Mouse (Mus musculus): ENCODE data around the gene Unc5a. TPM values are rescaled to one million over a fixed set of nuclear protein-coding genes. Genes with fewer than 3 reads are reported as not detected.

Gene Unc5a
- polyA plus RNA-seq, 1 experiment = 0.05 TPM

DNA sequence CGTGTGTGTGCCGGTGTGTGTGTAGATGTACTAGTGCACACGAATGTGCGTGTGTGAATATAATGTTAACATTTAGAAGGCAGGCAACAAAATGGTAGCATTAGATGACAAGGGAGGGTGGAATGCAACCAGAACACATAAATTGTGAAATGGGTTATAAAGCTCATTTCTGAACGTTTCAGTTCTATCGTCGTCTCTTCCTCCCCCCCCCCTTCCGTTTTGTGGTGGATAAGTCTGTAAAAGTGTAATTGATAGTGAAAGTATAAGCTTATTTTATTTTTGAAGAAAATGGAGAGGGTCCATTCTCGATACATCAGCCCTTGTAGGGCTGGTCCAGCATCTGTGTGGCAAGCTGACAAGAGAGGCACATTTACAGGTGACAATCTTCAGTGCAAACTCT, 69.5 kb downstream of the Unc5a start:
- H3K79me2 ChIP-seq (ENCODE audit: control insufficient read depth, insufficient read depth) = no peaks in the 10 kb centered on the region
- H3K4me2 ChIP-seq (ENCODE audit: low read depth) = no peak overlapping the region
- H3K36me3 ChIP-seq (ENCODE audit: control insufficient read depth, insufficient read depth) = no peaks in the 10 kb centered on the region
- H3K4me3 ChIP-seq = no peak overlapping the region
- H3ac ChIP-seq (ENCODE audit: control insufficient read depth, insufficient read length) = no peak overlapping the region
- peaks cover 14% of the 10 kb centered on the region for H3K27me3 ChIP-seq (ENCODE audit: control insufficient read depth, insufficient read depth, insufficient read length)
- TF ChIP-seq MAX (IDR thresholded peaks at IDR 0.05; ENCODE audit: low read depth) (no peak), TCF3 (IDR thresholded peaks at IDR 0.05; ENCODE audit: insufficient read length, low read depth) (no peak), REST (IDR thresholded peaks at IDR 0.05; ENCODE audit: insufficient read depth, insufficient read length) (no peak), USF1 (IDR thresholded peaks at IDR 0.05; ENCODE audit: low read depth) (no peak), POLR2A (IDR thresholded peaks at IDR 0.05; ENCODE audit: insufficient read length, low read depth) (no peak), CEBPB (IDR thresholded peaks at IDR 0.05; ENCODE audit: insufficient read depth, poor library complexity, severe bottlenecking) (no peak), MYOD1 (IDR thresholded peaks at IDR 0.05; ENCODE audit: control insufficient read depth in 1 of 3, insufficient read length in 2 of 3, low read depth in 2 of 3) (no peak), POLR2AphosphoS2 (IDR thresholded peaks at IDR 0.05; ENCODE audit: insufficient read length, low read depth) (no peak), SRF (IDR thresholded peaks at IDR 0.05; ENCODE audit: control insufficient read depth, insufficient read length, low read depth) (no peak), MYOG (IDR thresholded peaks at IDR 0.05; ENCODE audit: control insufficient read depth in 1 of 3, insufficient read depth in 1 of 3, insufficient read length in 2 of 3, low read depth in 2 of 3) (no peak), TCF12 (IDR thresholded peaks at IDR 0.05; ENCODE audit: insufficient read depth, poor library complexity, severe bottlenecking) (no peak), E2F4 (IDR thresholded peaks at IDR 0.05; ENCODE audit: insufficient read depth) (no peak)

DNA sequence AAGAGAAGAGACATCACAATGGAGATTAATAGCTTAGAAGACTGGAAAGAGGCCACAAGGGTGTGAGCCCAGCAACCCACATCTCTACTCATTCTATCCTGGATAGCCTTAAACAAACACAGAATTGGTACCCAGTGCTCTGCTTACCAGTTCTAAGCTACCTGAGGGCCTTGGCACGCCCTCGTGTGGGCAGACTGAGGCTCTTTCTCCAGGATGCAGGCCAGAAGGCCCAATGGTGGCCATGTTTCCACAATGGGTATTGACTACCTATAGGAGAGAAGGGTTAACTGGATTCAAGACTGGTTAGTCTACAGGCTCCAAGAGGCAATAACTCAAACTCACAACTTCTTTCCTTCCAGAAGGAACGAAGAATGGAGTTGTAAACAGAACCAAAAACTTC, 70.0 kb downstream of the Unc5a start:
- H3K79me2 ChIP-seq (ENCODE audit: control insufficient read depth, insufficient read depth) = no peaks in the 10 kb centered on the region
- TF ChIP-seq SRF (IDR thresholded peaks at IDR 0.05; ENCODE audit: control insufficient read depth, insufficient read length, low read depth) = no peak
- no peak for TF ChIP-seq MYOD1 (IDR thresholded peaks at IDR 0.05; ENCODE audit: control insufficient read depth in 1 of 3, insufficient read length in 2 of 3, low read depth in 2 of 3)
- TF ChIP-seq TCF12 (IDR thresholded peaks at IDR 0.05; ENCODE audit: insufficient read depth, poor library complexity, severe bottlenecking) = no peak
- no peaks in the 10 kb centered on the region for H3K36me3 ChIP-seq (ENCODE audit: control insufficient read depth, insufficient read depth)
- no peak overlapping the region for H3K4me2 ChIP-seq (ENCODE audit: low read depth)
- no peak overlapping the region for H3K4me3 ChIP-seq
- H3K27me3 ChIP-seq (ENCODE audit: control insufficient read depth, insufficient read depth, insufficient read length) = peaks cover 14% of the 10 kb centered on the region
- H3ac ChIP-seq (ENCODE audit: control insufficient read depth, insufficient read length) = no peak overlapping the region

DNA sequence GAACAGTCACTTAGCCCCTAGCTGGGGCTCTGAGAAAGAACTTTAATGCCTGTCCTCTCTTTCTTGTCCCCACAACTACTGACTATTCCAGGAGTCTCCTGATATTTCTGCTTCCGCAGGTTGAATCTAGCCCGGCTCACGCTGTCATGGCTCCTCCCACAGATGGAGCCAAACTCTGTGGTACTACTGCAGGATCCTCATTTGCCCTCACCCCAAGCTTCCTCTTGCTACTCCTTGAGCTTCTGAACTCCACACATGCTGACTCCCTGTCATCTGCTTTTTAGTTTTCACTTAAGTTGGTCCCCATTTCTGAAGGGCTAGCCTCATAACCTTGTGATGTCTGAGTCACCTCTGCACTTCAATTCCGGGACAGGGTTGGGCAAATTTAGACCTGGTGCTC, 70.8 kb downstream of the Unc5a start:
- no peaks in the 10 kb centered on the region for H3K79me2 ChIP-seq (ENCODE audit: control insufficient read depth, insufficient read depth)
- TF ChIP-seq MYOG (IDR thresholded peaks at IDR 0.05; ENCODE audit: control insufficient read depth in 1 of 3, insufficient read depth in 1 of 3, insufficient read length in 2 of 3, low read depth in 2 of 3) (no peak), E2F4 (IDR thresholded peaks at IDR 0.05; ENCODE audit: insufficient read depth) (no peak), REST (IDR thresholded peaks at IDR 0.05; ENCODE audit: insufficient read depth, insufficient read length) (no peak), TCF3 (IDR thresholded peaks at IDR 0.05; ENCODE audit: insufficient read length, low read depth) (no peak), MAX (IDR thresholded peaks at IDR 0.05; ENCODE audit: low read depth) (no peak), TCF12 (IDR thresholded peaks at IDR 0.05; ENCODE audit: insufficient read depth, poor library complexity, severe bottlenecking) (no peak), USF1 (IDR thresholded peaks at IDR 0.05; ENCODE audit: low read depth) (no peak)
- peaks cover 8% of the 10 kb centered on the region for H3K27me3 ChIP-seq (ENCODE audit: control insufficient read depth, insufficient read depth, insufficient read length)
- no peaks in the 10 kb centered on the region for H3K36me3 ChIP-seq (ENCODE audit: control insufficient read depth, insufficient read depth)
- H3ac ChIP-seq (ENCODE audit: control insufficient read depth, insufficient read length) = no peak overlapping the region
- H3K4me2 ChIP-seq (ENCODE audit: low read depth) = no peak overlapping the region
- H3K4me3 ChIP-seq = no peak overlapping the region

DNA sequence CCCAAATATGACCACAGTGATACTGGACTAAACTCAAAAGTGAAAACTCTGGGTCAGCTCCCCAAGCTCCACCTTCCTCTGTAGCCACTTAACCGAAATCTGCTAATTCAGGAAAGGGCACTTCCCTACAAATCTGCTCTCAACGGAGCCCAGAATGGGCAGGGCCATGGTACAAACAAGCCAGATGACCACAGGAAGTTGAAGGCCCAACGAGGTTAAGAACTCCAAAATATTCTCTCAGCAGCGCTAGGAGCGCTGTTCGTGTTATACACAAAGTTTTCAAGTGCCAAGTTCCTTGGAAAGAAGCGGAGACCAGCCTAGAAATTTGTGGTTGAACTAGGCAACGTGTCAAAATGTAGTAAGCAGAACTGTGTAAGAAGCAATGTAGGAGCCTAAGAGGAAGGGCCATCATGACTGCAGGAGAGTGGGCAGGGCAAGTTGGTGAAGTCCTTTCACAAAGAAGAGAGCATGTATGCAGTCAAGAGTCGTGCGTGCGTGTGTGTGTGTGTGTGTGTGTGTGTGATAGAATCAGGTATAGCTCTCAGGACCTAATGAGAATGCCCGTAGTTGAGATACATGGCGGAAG, 72.1 kb downstream of the Unc5a start, which contains the start of gene Hk3:
Gene Hk3, minus strand, starts transcription at position 192 of the 586 bp plus-strand sequence.
- Histone ChIP-seq H3K4me3 (no peak within 1 kb of the TSS), H3K27me3 (ENCODE audit: control insufficient read depth, insufficient read depth, insufficient read length) (no peaks in the 10 kb centered on the region), H3K79me2 (ENCODE audit: control insufficient read depth, insufficient read depth) (no peaks in the 10 kb centered on the region), H3K36me3 (ENCODE audit: control insufficient read depth, insufficient read depth) (no peaks in the 10 kb centered on the region), H3K4me2 (ENCODE audit: low read depth) (no peak within 1 kb of the TSS), H3ac (ENCODE audit: control insufficient read depth, insufficient read length) (no peak within 1 kb of the TSS)
- TF ChIP-seq E2F4 (IDR thresholded peaks at IDR 0.05; ENCODE audit: insufficient read depth) (no peak), CEBPB (IDR thresholded peaks at IDR 0.05; ENCODE audit: insufficient read depth, poor library complexity, severe bottlenecking) (no peak), MYOD1 (IDR thresholded peaks at IDR 0.05; ENCODE audit: control insufficient read depth in 1 of 3, insufficient read length in 2 of 3, low read depth in 2 of 3) (no peak), POLR2A (IDR thresholded peaks at IDR 0.05; ENCODE audit: insufficient read length, low read depth) (no peak), MYOG (IDR thresholded peaks at IDR 0.05; ENCODE audit: control insufficient read depth in 1 of 3, insufficient read depth in 1 of 3, insufficient read length in 2 of 3, low read depth in 2 of 3) (no peak)

DNA sequence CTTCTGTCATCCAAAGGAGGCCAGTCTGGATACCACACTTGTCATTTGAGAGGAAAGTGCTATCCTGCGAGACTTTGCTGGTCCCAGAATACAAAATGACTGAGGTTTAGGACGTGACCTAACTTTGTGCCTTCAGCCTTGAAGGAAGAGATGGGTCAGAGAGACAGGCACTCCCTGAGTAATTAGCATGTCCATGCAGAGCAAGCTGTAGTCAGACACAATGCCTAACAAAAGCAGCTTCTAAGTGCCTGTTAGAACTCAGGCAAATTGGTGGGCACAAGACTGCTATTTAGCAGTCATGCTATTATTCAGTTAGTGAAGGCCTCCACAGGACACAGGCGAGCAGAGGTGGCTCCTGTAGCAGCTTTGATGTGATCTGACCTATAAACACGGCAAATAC, 73.0 kb downstream of the Unc5a start:
- Histone ChIP-seq H3K36me3 (ENCODE audit: control insufficient read depth, insufficient read depth) (no peaks in the 10 kb centered on the region), H3K27me3 (ENCODE audit: control insufficient read depth, insufficient read depth, insufficient read length) (no peaks in the 10 kb centered on the region), H3K4me2 (ENCODE audit: low read depth) (peak overlapping the region; percentile 53), H3ac (ENCODE audit: control insufficient read depth, insufficient read length) (no peak overlapping the region), H3K79me2 (ENCODE audit: control insufficient read depth, insufficient read depth) (no peaks in the 10 kb centered on the region), H3K4me3 (no peak overlapping the region)
- TF ChIP-seq MAX (IDR thresholded peaks at IDR 0.05; ENCODE audit: low read depth) (no peak), CEBPB (IDR thresholded peaks at IDR 0.05; ENCODE audit: insufficient read depth, poor library complexity, severe bottlenecking) (no peak), MYOD1 (IDR thresholded peaks at IDR 0.05; ENCODE audit: control insufficient read depth in 1 of 3, insufficient read length in 2 of 3, low read depth in 2 of 3) (no peak)

Measured in myocyte (in vitro differentiated cells).